Mouse (Mus musculus): ENCODE measurements at regions not wholly inside any gene's neighbourhood (a gene's known extent, or its start where the extent isn't known, plus 50 kb on each side); places are given as distances from the start of the nearest gene placed in this dataset.

DNA sequence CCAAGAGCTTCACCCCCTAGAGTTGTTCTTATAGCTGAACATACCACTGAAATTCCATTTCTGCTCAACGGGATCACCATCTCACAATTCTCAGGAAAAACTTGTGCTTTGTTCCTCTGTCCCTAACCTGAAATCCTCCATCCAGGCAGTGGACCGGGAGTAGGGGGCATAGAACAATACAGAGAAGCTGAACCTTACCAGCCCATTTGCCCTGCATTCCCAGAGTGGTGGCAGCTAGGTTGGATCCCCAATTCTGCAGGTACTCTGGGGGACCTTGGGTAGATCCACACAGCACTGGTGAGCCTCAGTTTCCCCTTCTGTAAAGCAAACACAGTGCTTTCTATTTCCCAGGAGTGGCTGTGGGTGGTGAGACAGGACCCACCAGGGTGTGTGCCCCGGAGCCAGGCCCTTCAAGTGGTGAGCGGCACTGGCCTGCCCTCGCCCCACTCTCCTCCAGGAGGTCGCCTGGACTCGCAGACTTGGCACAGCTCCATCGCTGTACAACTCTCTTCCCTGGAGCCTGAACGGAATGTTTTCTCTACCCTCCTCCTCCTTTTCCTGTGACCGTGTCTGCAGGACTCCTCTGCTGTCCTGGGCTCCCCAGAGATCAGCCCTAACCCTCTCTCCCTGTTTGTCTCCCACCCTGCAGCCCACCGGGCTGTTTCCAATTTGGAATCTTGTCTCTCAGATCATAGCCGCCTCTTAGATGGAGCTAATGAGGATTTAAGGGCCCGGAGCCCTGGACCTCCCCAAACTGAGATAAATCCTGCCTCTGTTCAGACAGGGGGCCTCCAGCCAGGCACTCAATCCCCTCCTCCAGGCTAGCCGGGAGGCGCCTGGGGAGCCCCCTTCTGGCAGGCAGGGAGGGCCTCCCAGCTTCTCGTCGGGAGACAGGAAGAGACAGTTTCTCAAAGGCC, 52.3 kb upstream of the Cux1 start:
- Histone ChIP-seq H3K4me2 (ENCODE audit: low read length) (peak overlapping the region; percentile 24), H3K9me3 (ENCODE audit: control insufficient read depth, low read length) (no peaks in the 10 kb centered on the region), H3K27me3 (replicated peaks; ENCODE audit: control insufficient read depth, insufficient read depth, low read length) (no peaks in the 10 kb centered on the region), H3K9ac (ENCODE audit: low read length) (0 out of 2 replicates have a peak overlapping the region, but pooled peaks have one; percentile 2), H3K4me3 (ENCODE audit: low read depth, low read length) (no peak overlapping the region), H3K36me3 (ENCODE audit: control insufficient read depth, insufficient read depth, low read length) (no peaks in the 10 kb centered on the region), H3K4me1 (replicated peaks; ENCODE audit: control insufficient read depth, insufficient read depth, low read length) (peaks cover 19% of the 10 kb centered on the region), H3K27ac (ENCODE audit: low read depth) (peak overlapping the region; percentile 47)
- DNase-seq (ENCODE audit: low spot score) = peak; percentile 75
- ATAC-seq (replicated peaks; ENCODE audit: low FRiP score, low TSS enrichment, low read depth) = no peak
- WGBS = 15% methylated on average over 17 of the region's 17 CpGs

DNA sequence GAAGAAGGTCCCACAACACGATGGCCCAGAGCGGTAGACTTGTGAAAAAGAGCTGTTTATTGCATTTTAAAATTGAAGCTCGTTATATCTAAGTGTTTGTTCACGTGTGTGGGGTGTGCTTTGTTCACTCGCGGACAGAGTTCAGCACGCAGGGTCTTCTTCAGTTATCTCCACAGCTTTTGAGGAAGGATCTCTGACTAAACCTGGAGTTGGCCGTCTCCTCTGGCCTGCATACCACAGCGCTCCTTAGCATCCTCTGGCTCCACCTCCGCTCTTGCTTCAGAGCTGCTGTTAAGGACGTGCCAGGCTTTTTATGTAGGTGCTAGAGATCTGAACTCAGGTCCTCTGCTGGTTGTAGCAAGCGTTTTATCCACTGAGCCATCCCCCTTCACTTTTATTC, 52.9 kb upstream of the Cux1 start:
- Histone ChIP-seq H3K27me3 (replicated peaks; ENCODE audit: control insufficient read depth, insufficient read depth, low read length) (no peaks in the 10 kb centered on the region), H3K4me1 (replicated peaks; ENCODE audit: control insufficient read depth, insufficient read depth, low read length) (peaks cover 19% of the 10 kb centered on the region), H3K36me3 (ENCODE audit: control insufficient read depth, insufficient read depth, low read length) (no peaks in the 10 kb centered on the region), H3K27ac (ENCODE audit: low read depth) (peak overlapping the region; percentile 47), H3K9me3 (ENCODE audit: control insufficient read depth, low read length) (no peaks in the 10 kb centered on the region), H3K9ac (ENCODE audit: low read length) (0 out of 2 replicates have a peak overlapping the region, but pooled peaks have one; percentile 2), H3K4me2 (ENCODE audit: low read length) (peak overlapping the region; percentile 24), H3K4me3 (ENCODE audit: low read depth, low read length) (no peak overlapping the region)
- 23% methylated on average over 12 of the region's 12 CpGs for WGBS
- ATAC-seq (replicated peaks; ENCODE audit: low FRiP score, low TSS enrichment, low read depth) = no peak
- no peak for DNase-seq (ENCODE audit: low spot score)

DNA sequence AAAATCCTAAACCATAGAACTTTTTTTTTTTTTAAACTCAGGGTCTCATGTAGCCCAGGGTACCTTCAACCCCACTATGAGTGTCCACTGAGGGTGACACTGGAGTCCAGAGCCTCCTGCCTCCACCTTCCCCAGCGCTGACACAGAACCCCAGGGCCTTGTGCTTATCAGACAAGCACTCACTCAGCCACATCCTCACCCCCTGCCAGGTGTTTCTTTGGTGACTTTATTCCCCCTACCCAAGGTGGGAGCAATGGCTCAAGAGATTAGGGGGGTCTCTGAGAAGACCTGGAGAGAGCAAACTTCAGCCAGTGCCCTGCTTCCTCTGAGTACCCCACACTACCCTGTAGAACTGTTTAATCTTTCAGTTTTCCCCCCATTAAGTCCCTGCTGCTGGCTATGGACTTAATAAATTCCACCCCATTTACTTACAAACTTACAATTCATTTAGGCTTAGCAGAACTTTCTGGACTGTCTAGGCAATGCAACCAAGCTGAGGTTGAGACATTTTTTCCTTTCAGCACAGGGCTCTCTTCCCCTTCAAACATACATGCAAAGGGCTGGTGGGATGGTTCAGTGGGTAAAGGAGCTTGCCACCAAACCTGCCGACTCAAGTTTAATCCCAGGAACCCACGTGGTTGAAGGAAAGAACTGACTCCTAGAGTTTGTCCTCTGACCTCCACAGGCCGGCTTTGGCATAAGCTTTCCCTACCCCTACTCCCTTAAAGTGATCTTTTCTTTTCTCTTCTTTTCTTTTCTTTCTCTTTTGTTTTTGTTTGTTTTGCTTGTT, 54.2 kb upstream of the Cux1 start:
- Histone ChIP-seq H3K9me3 (ENCODE audit: control insufficient read depth, low read length) (no peaks in the 10 kb centered on the region), H3K27me3 (replicated peaks; ENCODE audit: control insufficient read depth, insufficient read depth, low read length) (no peaks in the 10 kb centered on the region), H3K36me3 (ENCODE audit: control insufficient read depth, insufficient read depth, low read length) (no peaks in the 10 kb centered on the region), H3K9ac (ENCODE audit: low read length) (no peak overlapping the region), H3K4me1 (replicated peaks; ENCODE audit: control insufficient read depth, insufficient read depth, low read length) (peaks cover 19% of the 10 kb centered on the region), H3K27ac (ENCODE audit: low read depth) (no peak overlapping the region), H3K4me3 (ENCODE audit: low read depth, low read length) (no peak overlapping the region), H3K4me2 (ENCODE audit: low read length) (no peak overlapping the region)
- ATAC-seq (replicated peaks; ENCODE audit: low FRiP score, low TSS enrichment, low read depth) (no peak), DNase-seq (ENCODE audit: low spot score) (no peak)
- 52% methylated on average over 4 of the region's 4 CpGs for WGBS

DNA sequence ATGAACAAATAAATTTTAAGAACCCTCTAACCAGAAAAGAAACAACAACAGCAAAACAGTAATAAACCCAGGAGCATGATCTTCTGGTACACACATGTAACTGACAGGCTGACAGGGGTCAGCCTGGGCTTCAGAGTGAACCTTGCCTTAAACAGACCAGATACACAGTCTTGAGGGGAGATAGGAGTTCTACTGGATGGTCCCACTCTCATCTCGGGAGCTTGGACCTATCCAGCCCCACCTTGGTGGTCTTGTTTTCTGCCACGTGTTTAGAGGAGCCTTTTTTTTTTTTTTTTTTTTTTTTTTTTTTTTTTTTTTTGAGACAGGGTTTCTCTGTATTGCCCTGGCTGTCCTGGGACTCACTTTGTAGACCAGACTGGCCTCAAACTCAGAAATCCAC, 54.9 kb upstream of the Cux1 start:
- peaks cover 19% of the 10 kb centered on the region for H3K4me1 ChIP-seq (replicated peaks; ENCODE audit: control insufficient read depth, insufficient read depth, low read length)
- H3K27ac ChIP-seq (ENCODE audit: low read depth) = no peak overlapping the region
- no peaks in the 10 kb centered on the region for H3K27me3 ChIP-seq (replicated peaks; ENCODE audit: control insufficient read depth, insufficient read depth, low read length)
- 17% methylated on average over 2 of the region's 2 CpGs for WGBS
- ATAC-seq (replicated peaks; ENCODE audit: low FRiP score, low TSS enrichment, low read depth) = no peak
- H3K9ac ChIP-seq (ENCODE audit: low read length) = no peak overlapping the region
- no peak for DNase-seq (ENCODE audit: low spot score)
- H3K4me3 ChIP-seq (ENCODE audit: low read depth, low read length) = no peak overlapping the region
- H3K36me3 ChIP-seq (ENCODE audit: control insufficient read depth, insufficient read depth, low read length) = no peaks in the 10 kb centered on the region
- H3K9me3 ChIP-seq (ENCODE audit: control insufficient read depth, low read length) = no peaks in the 10 kb centered on the region
- no peak overlapping the region for H3K4me2 ChIP-seq (ENCODE audit: low read length)

DNA sequence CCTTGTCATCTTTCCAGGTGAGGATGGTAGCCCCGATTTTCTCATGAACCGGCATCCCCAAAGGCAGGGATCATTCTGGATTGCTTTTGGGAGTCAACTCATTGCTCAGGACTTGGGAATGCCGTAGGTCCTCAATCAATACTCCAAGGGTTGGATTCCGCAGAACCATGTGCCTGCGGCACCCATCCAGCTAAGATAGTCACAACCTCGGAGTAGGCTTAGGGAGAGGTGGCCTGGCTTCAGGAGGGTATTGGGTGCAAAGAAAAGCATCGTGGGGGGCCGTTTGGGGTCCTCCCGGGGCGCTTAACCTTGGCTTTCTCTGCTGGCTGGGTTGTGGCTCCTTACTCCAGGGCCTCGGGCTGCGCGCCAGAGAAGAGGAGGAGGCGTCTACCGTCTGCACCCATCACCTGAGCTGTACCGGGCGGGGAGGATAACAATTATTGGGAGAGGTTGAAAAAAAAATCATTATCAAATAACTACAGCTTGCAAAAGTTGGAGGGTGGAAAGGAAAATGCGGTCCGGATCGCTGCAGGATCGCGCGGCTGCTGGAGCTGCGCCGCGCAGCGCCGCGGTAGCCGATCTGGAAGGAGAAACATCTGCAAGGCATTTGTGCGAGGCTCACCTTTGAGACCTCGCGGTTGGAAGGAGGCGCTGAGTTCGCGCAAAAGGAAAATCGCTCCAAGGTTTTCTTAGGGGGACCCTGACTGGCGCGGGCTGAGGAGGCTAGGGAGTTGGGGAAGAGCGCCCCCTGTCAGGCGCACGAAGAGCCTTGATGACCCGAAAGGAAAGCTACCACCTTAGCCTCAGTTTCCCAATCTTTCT, 55.6 kb upstream of the Cux1 start:
- no peak overlapping the region for H3K27ac ChIP-seq (ENCODE audit: low read depth)
- no peaks in the 10 kb centered on the region for H3K27me3 ChIP-seq (replicated peaks; ENCODE audit: control insufficient read depth, insufficient read depth, low read length)
- DNase-seq (ENCODE audit: low spot score) (peak; percentile 93), ATAC-seq (replicated peaks; ENCODE audit: low FRiP score, low TSS enrichment, low read depth) (peak; percentile 56)
- WGBS = 3% methylated on average over 43 of the region's 43 CpGs
- H3K9ac ChIP-seq (ENCODE audit: low read length) = peak overlapping the region; percentile 23
- peak overlapping the region; percentile 41 for H3K4me3 ChIP-seq (ENCODE audit: low read depth, low read length)
- H3K4me2 ChIP-seq (ENCODE audit: low read length) = peak overlapping the region; percentile 87
- peaks cover 19% of the 10 kb centered on the region for H3K4me1 ChIP-seq (replicated peaks; ENCODE audit: control insufficient read depth, insufficient read depth, low read length)
- no peaks in the 10 kb centered on the region for H3K36me3 ChIP-seq (ENCODE audit: control insufficient read depth, insufficient read depth, low read length)
- no peaks in the 10 kb centered on the region for H3K9me3 ChIP-seq (ENCODE audit: control insufficient read depth, low read length)

DNA sequence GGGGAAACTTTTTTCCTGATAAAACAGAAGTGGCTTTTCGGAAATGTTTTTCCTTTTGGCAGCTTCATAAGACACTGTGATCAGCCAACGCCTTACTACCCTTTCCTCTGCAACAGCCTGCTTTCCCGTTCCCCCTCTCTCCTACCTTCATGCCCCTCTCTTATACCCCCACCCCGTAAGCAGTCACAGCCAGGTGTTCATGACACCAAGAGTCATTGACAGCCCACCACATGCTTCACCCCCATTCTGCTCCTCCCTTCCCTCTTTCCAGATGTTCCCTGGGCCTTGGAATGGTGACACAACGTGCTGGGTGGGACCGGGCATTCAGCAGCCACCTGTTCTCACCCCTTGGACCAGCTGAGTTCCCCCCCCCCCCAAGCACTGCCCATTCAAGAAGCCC, 56.5 kb upstream of the Cux1 start:
- Histone ChIP-seq H3K4me2 (ENCODE audit: low read length) (no peak overlapping the region), H3K27me3 (replicated peaks; ENCODE audit: control insufficient read depth, insufficient read depth, low read length) (no peaks in the 10 kb centered on the region), H3K27ac (ENCODE audit: low read depth) (no peak overlapping the region), H3K4me1 (replicated peaks; ENCODE audit: control insufficient read depth, insufficient read depth, low read length) (peaks cover 19% of the 10 kb centered on the region), H3K4me3 (ENCODE audit: low read depth, low read length) (no peak overlapping the region), H3K9me3 (ENCODE audit: control insufficient read depth, low read length) (no peaks in the 10 kb centered on the region), H3K9ac (ENCODE audit: low read length) (no peak overlapping the region), H3K36me3 (ENCODE audit: control insufficient read depth, insufficient read depth, low read length) (no peaks in the 10 kb centered on the region)
- WGBS = 59% methylated on average over 6 of the region's 6 CpGs
- DNase-seq (ENCODE audit: low spot score) (no peak), ATAC-seq (replicated peaks; ENCODE audit: low FRiP score, low TSS enrichment, low read depth) (no peak)

DNA sequence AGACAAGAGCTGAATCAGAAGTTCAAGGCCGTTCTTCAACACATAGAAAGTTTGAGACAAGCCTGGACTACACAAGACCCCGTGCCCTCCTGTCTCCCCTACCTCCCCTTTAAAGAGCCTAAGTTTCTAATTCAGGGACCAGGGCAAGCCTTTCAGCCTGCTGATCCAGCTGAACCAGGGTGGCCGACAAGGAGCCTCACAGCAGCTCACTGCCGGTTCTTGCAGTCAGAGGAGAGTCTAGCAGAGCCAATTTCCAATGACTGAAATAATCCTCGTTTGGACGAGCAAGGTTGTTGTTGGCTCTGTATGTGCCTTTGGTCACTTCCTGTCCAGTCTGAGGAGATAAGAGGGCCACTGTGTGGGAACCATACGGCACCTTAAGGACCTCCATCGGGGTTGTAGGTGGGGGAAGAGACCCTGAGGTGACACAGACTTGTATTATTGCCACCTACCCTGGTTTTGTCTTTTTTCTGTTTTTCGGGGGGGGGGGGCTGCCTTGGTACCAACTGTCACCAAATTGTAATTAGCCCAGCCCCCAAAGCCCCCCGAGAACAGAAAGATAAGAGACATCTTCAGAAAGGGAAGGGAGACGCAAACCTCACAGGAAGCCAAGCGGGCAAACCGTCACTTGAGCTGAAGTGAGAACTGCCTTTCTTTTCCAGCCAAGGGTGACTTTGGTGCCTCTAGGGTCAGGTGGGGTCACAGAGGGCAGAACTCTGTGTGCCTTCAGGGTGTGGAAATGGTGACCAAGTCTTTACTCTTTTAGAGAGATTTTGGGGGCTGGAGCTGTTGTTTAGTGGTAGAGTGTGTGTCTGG, 58.1 kb upstream of the Cux1 start:
- peaks cover 8% of the 10 kb centered on the region; the same call in 1 of the 2 replicates for H3K4me1 ChIP-seq (replicated peaks; ENCODE audit: control insufficient read depth, insufficient read depth, low read length)
- ATAC-seq (replicated peaks; ENCODE audit: low FRiP score, low TSS enrichment, low read depth) (no peak), DNase-seq (ENCODE audit: low spot score) (no peak)
- H3K9me3 ChIP-seq (ENCODE audit: control insufficient read depth, low read length) = no peaks in the 10 kb centered on the region
- H3K4me2 ChIP-seq (ENCODE audit: low read length) = no peak overlapping the region
- H3K9ac ChIP-seq (ENCODE audit: low read length) = no peak overlapping the region
- WGBS = 69% methylated on average over 13 of the region's 13 CpGs
- no peak overlapping the region for H3K27ac ChIP-seq (ENCODE audit: low read depth)
- H3K36me3 ChIP-seq (ENCODE audit: control insufficient read depth, insufficient read depth, low read length) = no peaks in the 10 kb centered on the region
- H3K27me3 ChIP-seq (replicated peaks; ENCODE audit: control insufficient read depth, insufficient read depth, low read length) = no peaks in the 10 kb centered on the region
- H3K4me3 ChIP-seq (ENCODE audit: low read depth, low read length) = no peak overlapping the region
